Mouse (Mus musculus) CD4-positive, CD25-positive, alpha-beta regulatory T cell, adult 4 months (primary cell): Measurements from ENCODE around the gene Epb41l1. TPM values are rescaled to one million over a fixed set of nuclear protein-coding genes. Genes with fewer than 3 reads are reported as not detected.
A peak's percentile ranks its signal among the peaks of the same experiment; 100 is the strongest.

Experiments
- ATAC-seq: one replicate; pipeline ENCODE4 v1.8.0; 2017
- polyA plus RNA-seq, 2 experiments: library from polyadenylated mRNA; unstranded; fragments of 100-300 nt; shearing (Covaris generic); gene quantifications; one replicate each; pipeline ENCODE4 v1.2.1; 2017

Gene Epb41l1
- polyA plus RNA-seq, 2 experiments from 2014 or later: 0.24 TPM; not detected in 1

- ATAC-seq: peak; percentile 82
These were observed 126.6 kb downstream of the Epb41l1 start, which contains the start of gene Aar2 for GRCm38 (mm10) chr2:156547123-156547891. Aar2 (plus strand) TSS chr2:156547584.

GRCm38 (mm10) chr2:156552421-156552820, 131.7 kb downstream of the Epb41l1 start:
- no peak for ATAC-seq

DNA sequence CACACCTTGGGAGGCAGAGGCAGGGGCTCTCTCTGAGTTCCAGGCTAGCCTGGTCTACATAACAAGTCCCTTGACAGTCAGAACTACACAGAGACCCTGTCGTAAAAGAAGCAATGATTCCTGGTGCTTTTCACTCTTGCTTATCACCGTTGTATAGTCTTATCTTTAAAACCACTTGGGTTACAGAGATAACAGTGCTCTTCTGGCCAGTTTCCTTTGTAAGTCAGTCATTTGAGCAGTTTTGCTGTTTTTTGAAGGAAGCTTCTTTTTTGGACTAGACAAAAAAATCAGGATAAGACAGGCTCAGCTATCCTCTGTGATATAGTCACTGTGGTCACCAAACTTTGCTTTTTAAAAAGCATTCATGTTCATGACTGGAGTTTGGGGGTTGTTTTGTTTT, 141.1 kb downstream of the Epb41l1 start:
- ATAC-seq: no peak

GRCm38 (mm10) chr2:156563557-156563956, 142.8 kb downstream of the Epb41l1 start:
- ATAC-seq: no peak

DNA sequence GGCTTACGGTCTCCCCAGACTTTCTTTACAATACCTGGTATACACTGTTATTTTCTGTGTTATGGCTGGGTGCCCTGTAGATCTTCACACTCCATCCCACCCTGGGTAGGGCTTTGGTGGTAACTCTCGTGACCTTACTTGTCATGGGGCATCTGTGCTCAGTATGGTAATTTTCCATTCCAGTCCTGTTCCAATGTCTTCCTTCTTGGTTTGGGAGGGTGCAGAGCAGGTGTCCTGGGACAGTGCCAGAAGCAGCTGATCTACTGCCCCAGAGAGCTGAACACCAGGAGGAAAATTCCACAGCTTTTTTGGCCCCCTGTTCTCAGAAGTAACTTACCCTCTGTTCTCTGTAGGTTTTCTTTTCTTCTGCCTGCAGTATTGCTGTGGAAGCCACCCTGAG, 145.8 kb downstream of the Epb41l1 start:
- no peak for ATAC-seq

GRCm38 (mm10) chr2:156568647-156569046, 147.9 kb downstream of the Epb41l1 start:
- no peak for ATAC-seq

- no peak for ATAC-seq
These were observed 148.6 kb downstream of the Epb41l1 start for GRCm38 (mm10) chr2:156569261-156569660.

DNA sequence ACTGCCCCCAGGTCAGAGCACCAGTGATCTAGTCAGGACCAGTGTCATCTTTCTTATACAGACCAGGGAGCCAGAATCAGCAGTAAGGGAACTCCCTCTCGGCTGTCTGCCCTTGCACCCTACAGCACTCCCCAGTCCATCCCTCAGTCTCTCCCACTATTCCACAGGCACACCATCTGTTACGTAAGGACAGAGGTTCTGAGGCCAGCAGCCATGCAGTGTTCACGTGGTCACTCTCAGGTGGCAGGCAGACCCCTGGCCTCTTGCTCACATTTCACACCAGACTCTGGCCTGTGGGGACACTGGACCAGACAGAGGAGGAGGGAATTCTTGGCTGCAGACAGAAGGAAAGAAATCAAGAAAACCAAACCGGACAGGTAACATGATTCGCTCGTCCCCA, 150.8 kb downstream of the Epb41l1 start:
- ATAC-seq: no peak

DNA sequence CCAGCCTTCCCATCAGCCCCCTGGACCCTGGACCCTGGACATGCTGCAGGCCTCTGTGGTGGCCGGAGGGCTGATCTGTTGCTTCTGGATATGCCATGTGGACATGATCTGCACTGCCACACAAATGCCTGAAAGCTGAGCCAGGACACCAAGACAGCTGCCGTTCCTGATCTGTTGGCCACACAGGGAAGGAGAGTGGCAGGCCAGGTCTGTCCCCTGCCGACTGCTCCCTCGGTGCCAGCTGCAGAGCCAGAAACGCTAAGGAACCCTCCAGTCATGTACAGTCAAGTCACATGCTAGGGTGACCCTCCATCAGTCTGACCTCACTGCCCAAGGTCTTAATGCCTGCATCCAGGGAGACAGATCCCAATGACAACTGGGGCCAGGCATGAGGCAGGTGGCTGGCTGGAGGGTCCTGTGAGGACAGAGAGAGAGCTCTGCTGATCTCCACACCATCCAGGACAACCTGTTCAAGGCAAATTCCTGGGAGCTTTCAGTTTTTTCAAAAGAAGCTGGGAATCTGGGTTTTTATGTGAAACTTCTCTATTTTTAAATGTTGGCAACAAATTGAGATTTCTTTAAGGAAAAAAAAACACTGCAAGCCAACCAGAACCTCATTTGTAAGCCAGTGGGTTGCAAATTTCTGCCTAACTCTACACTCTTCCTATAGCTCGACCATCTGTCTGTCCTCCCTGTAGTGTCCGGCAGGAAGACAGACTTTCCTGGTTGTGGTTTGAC, 156.3 kb downstream of the Epb41l1 start:
- no peak for ATAC-seq

DNA sequence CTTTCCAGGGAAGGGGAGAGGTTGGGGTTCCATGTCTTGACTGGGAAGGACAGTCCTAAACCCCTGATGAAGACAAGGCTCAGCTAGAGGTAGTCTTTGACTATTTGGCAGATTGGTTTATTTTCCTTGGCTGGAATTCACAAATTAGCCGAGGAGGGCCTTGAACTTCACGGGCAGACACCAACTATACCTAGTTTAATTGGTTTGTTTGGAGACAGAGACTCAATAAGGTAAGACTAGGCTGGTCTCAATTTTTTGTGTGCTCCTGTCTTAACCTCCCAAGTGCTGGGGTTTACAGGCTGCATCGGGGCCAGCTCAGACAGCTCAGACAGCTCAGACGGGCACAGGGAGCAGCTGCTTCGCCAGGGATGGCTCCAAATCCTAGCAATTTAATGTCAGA, 159.8 kb downstream of the Epb41l1 start:
- no peak for ATAC-seq

DNA sequence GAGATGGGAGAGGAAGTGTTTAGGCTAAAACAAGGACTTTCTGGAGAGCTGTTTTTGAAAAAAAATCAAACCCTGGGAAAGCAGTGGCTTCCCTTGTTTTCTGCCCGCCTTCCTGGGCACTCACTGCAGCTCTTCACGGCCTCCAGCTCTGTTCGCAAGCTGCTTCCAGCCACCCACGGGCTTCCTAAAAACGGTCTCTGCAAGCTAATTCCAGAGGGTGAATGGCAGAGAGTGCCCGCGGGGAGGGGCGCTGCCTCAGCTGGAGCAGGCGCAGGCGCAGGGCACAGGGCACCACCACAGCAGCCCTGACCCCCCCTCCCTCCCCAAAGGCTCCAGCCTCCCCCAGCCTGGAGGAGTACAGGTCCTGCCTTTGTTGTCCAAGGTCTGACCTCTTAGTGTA, 160.5 kb downstream of the Epb41l1 start:
- no peak for ATAC-seq

DNA sequence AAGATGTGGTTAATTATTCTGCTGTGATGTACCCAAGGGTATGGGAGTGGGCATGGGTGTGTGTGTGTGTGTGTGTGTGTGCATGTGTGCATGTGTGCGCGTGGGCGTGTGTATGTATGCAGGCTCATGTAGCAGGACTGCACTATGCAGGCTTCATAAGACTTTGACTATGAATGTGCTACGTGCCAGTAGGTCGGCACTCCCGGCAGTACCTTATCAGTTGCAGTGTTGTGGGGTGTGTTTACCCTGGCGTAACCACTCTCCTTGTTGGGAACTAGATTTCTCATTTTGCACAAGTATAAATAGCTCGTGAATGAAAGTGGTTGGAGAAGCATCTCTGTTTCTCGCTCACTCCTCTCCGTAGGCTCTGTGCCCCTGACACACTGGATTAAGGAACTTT, 162.2 kb downstream of the Epb41l1 start:
- ATAC-seq: no peak

DNA sequence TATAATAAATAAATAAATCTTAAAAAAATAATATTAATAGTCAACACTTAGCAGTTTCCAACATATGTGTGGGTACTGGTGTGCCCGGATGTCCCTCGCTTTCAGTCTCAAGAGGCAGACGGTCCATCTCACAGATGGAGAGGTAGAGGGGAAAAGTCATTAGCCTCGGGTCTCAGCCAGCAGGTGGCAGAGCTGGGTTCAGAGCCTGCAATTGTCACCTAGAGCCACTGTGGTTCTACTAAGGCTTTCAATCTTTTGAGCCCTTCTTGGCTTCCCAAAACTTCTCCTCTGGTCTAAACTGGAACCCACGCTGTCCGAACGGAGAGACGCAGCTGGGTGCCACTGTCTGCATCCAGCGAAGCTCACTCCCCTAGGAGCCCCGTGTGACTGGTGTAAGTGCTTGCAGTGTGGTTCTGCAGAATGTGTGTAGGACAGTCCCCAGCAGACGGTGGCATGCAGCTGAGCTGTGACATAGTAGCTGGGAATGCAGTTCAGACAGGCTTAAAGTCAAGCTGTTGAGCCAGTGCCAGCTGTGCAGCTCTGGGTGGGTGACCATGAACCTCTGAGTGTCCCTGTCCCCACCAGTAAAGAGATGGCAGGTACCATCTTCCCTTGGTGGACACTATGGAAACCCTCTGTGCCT, 163.6 kb downstream of the Epb41l1 start:
- ATAC-seq: no peak

- ATAC-seq: no peak
These were observed 164.2 kb downstream of the Epb41l1 start for GRCm38 (mm10) chr2:156584797-156585471.

DNA sequence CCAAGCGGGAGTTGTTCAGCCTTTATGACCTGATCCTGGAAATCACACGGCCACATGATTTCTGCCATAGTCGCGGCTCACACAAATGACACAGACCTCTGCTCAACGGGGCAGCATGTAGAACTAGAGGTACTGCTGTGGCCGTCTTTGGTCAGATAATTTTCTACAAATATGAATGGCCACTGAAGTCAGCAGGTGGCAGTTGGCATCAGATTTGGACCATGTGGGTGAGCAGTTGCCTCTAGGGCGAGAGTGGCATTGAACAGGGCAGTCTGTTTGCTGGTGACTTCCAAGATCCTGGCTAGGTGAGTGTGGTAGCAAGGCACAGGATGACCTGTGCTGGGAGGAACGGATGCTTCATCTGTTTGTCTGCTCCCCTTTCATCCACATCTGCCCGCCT, 168.8 kb downstream of the Epb41l1 start:
- no peak for ATAC-seq

Other genes with a start within 250 kb of the Epb41l1 start
- 100 to 1,000 TPM; 592 to 714 TPM for gene Rbm39, start 240.7 kb upstream of the Epb41l1 start, polyA plus RNA-seq
- 10 to 100 TPM; 70.0 to 87.9 TPM for gene Phf20, start 224.4 kb upstream of the Epb41l1 start, polyA plus RNA-seq
- gene Cnbd2, start 108.6 kb upstream of the Epb41l1 start, polyA plus RNA-seq: 1 to 10 TPM; 6.3 to 8.8 TPM
- 1 to 10 TPM; 1.6 to 2.7 TPM for gene Scand1, start 108.2 kb upstream of the Epb41l1 start, polyA plus RNA-seq
- gene Aar2, start 126.7 kb downstream of the Epb41l1 start, polyA plus RNA-seq: 10 to 100 TPM; 32.9 to 42.8 TPM
- 100 to 1,000 TPM in 1 of 2 experiments, 10 to 100 TPM in 1; 71.7 to 109 TPM for gene Dlgap4, start 192.8 kb downstream of the Epb41l1 start, polyA plus RNA-seq